Mouse (Mus musculus): Measurements from ENCODE around the gene Creb3l4. TPM values are rescaled to one million over a fixed set of nuclear protein-coding genes. Genes with fewer than 3 reads are reported as not detected.

Gene Creb3l4
- polyA plus RNA-seq, 1 experiment = 1.3 TPM

- Histone ChIP-seq H3K4me3 (ENCODE audit: control insufficient read depth, insufficient read depth, low read length) (no peak overlapping the region), H3K4me1 (replicated peaks; ENCODE audit: control insufficient read depth, insufficient read depth, low read length) (peaks cover 22% of the 10 kb centered on the region), H3K27me3 (ENCODE audit: control insufficient read depth, insufficient read depth, low read length) (no peaks in the 10 kb centered on the region), H3K27ac (ENCODE audit: control insufficient read depth, insufficient read depth, low read length) (no peak overlapping the region), H3K36me3 (ENCODE audit: control insufficient read depth, insufficient read depth, low read length) (no peaks in the 10 kb centered on the region)
- TF ChIP-seq CTCF (IDR thresholded peaks at IDR 0.05; ENCODE audit: borderline replicate concordance, control insufficient read depth, extremely low read depth, insufficient read depth, low read length, poor library complexity) (no peak), POLR2A (IDR thresholded peaks at IDR 0.05; ENCODE audit: control insufficient read depth, extremely low read depth, insufficient read depth, low read length, poor library complexity) (no peak)
- WGBS = 93% methylated on average over 6 of the region's 6 CpGs
- DNase-seq = no peak
Measured at GRCm38 (mm10) chr3:90250791-90251190, 7.5 kb upstream of the Creb3l4 start.

DNA sequence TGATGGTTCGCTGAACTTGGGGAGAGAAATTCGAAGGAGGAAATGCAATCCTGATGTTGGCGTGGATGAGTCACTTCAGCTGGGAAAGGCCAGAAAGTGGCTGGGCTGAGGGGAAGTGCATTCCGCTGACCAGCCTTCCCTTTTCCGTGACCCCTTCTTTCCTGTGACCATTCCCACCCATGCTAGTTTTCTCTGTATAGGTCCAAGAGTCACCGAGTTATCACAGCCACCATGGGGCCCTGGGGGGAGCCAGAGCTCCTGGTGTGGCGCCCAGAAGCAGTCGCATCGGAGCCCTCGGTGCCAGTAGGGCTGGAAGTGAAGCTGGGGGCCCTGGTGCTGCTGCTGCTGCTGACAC is 5.4 kb upstream of the Creb3l4 start:
- DNase-seq = peak; percentile 30
- Histone ChIP-seq H3K4me1 (replicated peaks; ENCODE audit: control insufficient read depth, insufficient read depth, low read length) (peaks cover 14% of the 10 kb centered on the region), H3K27ac (ENCODE audit: control insufficient read depth, insufficient read depth, low read length) (peak overlapping the region; percentile 47), H3K4me3 (ENCODE audit: control insufficient read depth, insufficient read depth, low read length) (peak overlapping the region; percentile 81), H3K27me3 (ENCODE audit: control insufficient read depth, insufficient read depth, low read length) (no peaks in the 10 kb centered on the region), H3K36me3 (ENCODE audit: control insufficient read depth, insufficient read depth, low read length) (no peaks in the 10 kb centered on the region)
- no peak for TF ChIP-seq CTCF (IDR thresholded peaks at IDR 0.05; ENCODE audit: borderline replicate concordance, control insufficient read depth, extremely low read depth, insufficient read depth, low read length, poor library complexity)
- TF ChIP-seq POLR2A (IDR thresholded peaks at IDR 0.05; ENCODE audit: control insufficient read depth, extremely low read depth, insufficient read depth, low read length, poor library complexity) = no peak
- WGBS = 6% methylated on average over 10 of the region's 10 CpGs

GRCm38 (mm10) chr3:90247960-90248745 is 4.8 kb upstream of the Creb3l4 start, which contains the start of gene Slc39a1:
Gene Slc39a1 (plus strand): TSS chr3:90248172.
- TF ChIP-seq CTCF (IDR thresholded peaks at IDR 0.05; ENCODE audit: borderline replicate concordance, control insufficient read depth, extremely low read depth, insufficient read depth, low read length, poor library complexity) (no peak; the same call in 1 of the 2 replicates), POLR2A (IDR thresholded peaks at IDR 0.05; ENCODE audit: control insufficient read depth, extremely low read depth, insufficient read depth, low read length, poor library complexity) (peak; percentile 84)
- H3K4me3 ChIP-seq (ENCODE audit: control insufficient read depth, insufficient read depth, low read length) = peak within 1 kb of the TSS; percentile 81
- DNase-seq = peak; percentile 93
- H3K4me1 ChIP-seq (replicated peaks; ENCODE audit: control insufficient read depth, insufficient read depth, low read length) = peaks cover 12% of the 10 kb centered on the region
- WGBS = under 1% methylated on average over 44 of the region's 44 CpGs
- no peaks in the 10 kb centered on the region for H3K27me3 ChIP-seq (ENCODE audit: control insufficient read depth, insufficient read depth, low read length)
- peak within 1 kb of the TSS; percentile 47 for H3K27ac ChIP-seq (ENCODE audit: control insufficient read depth, insufficient read depth, low read length)
- H3K36me3 ChIP-seq (ENCODE audit: control insufficient read depth, insufficient read depth, low read length) = no peaks in the 10 kb centered on the region

DNA sequence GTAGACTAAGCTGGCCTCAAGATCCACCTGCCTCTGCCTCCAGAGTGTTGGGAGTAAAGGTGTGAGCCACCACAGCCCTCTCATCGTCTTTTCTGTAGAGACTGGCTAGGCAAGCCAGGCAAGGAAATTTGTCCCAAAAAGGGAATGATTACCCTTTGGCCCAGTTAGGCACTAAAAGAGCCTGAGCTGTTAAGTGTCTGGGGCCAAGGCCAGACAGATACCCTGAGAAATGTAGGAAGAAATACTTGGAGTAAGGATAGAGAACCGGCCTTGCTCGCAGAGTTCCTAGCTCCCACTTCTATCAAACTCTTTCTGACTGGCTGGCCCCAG is 4.3 kb upstream of the Creb3l4 start:
- peak overlapping the region; percentile 22; the same call in 1 of the 2 replicates for H3K27ac ChIP-seq (ENCODE audit: control insufficient read depth, insufficient read depth, low read length)
- peaks cover 12% of the 10 kb centered on the region for H3K4me1 ChIP-seq (replicated peaks; ENCODE audit: control insufficient read depth, insufficient read depth, low read length)
- WGBS = 10% methylated on average over 3 of the region's 3 CpGs
- H3K36me3 ChIP-seq (ENCODE audit: control insufficient read depth, insufficient read depth, low read length) = no peaks in the 10 kb centered on the region
- H3K27me3 ChIP-seq (ENCODE audit: control insufficient read depth, insufficient read depth, low read length) = no peaks in the 10 kb centered on the region
- no peak for TF ChIP-seq CTCF (IDR thresholded peaks at IDR 0.05; ENCODE audit: borderline replicate concordance, control insufficient read depth, extremely low read depth, insufficient read depth, low read length, poor library complexity)
- TF ChIP-seq POLR2A (IDR thresholded peaks at IDR 0.05; ENCODE audit: control insufficient read depth, extremely low read depth, insufficient read depth, low read length, poor library complexity) = no peak
- H3K4me3 ChIP-seq (ENCODE audit: control insufficient read depth, insufficient read depth, low read length) = peak overlapping the region; percentile 34
- no peak for DNase-seq

DNA sequence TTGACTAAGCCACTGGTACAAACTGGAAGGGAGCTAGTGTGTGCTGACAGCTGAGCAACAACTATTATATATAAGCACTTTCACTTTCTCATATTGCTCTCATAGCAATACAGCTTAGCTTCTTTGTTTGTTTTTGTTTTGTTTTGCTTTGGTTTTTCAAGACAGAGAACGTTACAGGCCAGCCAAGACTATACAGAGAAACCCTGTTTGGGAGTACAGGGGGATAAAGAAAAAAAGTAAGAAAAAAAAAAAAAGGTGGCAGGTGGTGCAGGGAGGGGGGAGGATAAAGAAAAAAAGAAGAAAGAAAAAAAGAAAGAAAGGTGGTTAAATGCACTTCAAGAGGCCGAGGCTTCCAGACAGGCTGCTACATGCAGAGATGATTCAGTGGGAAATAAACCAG is 2.1 kb upstream of the Creb3l4 start:
- H3K4me3 ChIP-seq (ENCODE audit: control insufficient read depth, insufficient read depth, low read length) = no peak overlapping the region
- H3K27ac ChIP-seq (ENCODE audit: control insufficient read depth, insufficient read depth, low read length) = no peak overlapping the region; the same call in 1 of the 2 replicates
- WGBS = 6% methylated on average over 2 of the region's 2 CpGs
- H3K36me3 ChIP-seq (ENCODE audit: control insufficient read depth, insufficient read depth, low read length) = no peaks in the 10 kb centered on the region
- TF ChIP-seq POLR2A (IDR thresholded peaks at IDR 0.05; ENCODE audit: control insufficient read depth, extremely low read depth, insufficient read depth, low read length, poor library complexity) = no peak
- TF ChIP-seq CTCF (IDR thresholded peaks at IDR 0.05; ENCODE audit: borderline replicate concordance, control insufficient read depth, extremely low read depth, insufficient read depth, low read length, poor library complexity) = no peak
- no peak for DNase-seq
- H3K27me3 ChIP-seq (ENCODE audit: control insufficient read depth, insufficient read depth, low read length) = no peaks in the 10 kb centered on the region
- peaks cover 12% of the 10 kb centered on the region for H3K4me1 ChIP-seq (replicated peaks; ENCODE audit: control insufficient read depth, insufficient read depth, low read length)

- H3K36me3 ChIP-seq (ENCODE audit: control insufficient read depth, insufficient read depth, low read length) = no peaks in the 10 kb centered on the region
- WGBS = 78% methylated on average over 10 of the region's 10 CpGs
- DNase-seq = no peak
Measured at GRCm38 (mm10) chr3:90241669-90242358, 1.5 kb downstream of the Creb3l4 start.

More at GRCm38 (mm10) chr3:90241669-90242358, 1.5 kb downstream of the Creb3l4 start:
- TF ChIP-seq CTCF (IDR thresholded peaks at IDR 0.05; ENCODE audit: borderline replicate concordance, control insufficient read depth, extremely low read depth, insufficient read depth, low read length, poor library complexity) = no peak
- Histone ChIP-seq H3K27me3 (ENCODE audit: control insufficient read depth, insufficient read depth, low read length) (no peaks in the 10 kb centered on the region), H3K27ac (ENCODE audit: control insufficient read depth, insufficient read depth, low read length) (no peak overlapping the region), H3K4me1 (replicated peaks; ENCODE audit: control insufficient read depth, insufficient read depth, low read length) (peaks cover 3% of the 10 kb centered on the region), H3K4me3 (ENCODE audit: control insufficient read depth, insufficient read depth, low read length) (no peak overlapping the region)

Measured in thymus, adult 2 months (tissue).